8 mouse cellular contexts compared by ENCODE assay signal in the genomic region with DNA sequence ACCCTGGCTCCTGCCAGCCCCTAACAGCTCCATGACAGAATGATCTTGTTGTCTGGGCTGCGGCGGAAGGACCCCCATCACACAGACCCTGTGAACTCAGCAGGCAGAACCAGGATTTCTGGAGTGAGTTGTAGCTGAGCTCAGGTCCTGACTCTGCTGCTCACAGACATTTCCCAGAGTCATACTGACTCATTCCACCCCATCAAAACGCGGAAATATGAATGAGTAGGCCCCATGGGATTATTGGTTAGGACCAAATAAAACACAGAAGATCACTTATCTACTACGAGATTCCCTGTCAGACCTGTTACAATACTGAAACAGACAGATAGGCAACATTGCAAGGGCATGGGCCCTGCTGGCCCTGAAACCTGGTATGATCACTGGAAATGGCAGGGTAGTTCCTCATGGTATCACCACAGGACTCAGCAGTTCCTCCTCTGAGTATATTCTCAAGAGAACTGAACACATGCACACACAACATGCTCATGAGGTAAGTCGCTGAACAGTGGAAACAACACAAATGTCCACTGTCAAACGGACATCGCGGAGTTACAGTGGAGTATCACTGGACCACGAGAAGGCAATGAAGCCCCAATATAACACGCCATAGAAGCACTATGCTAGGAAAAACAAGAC. TPM values are rescaled to one million over a fixed set of nuclear protein-coding genes. Genes with fewer than 3 reads are reported as not detected.
A peak's percentile ranks its signal among the peaks of the same experiment; 100 is the strongest.
DNase-seq lines count a peak whose midpoint lies in the region; ATAC-seq lines count a peak whose summit lies in the region.

No protein-coding gene starts in this region.

- H3K4me2 ChIP-seq in neural tube, embryonic 11.5 days (ENCODE audit: low read depth): no peak overlapping the region
- no peak overlapping the region for H3K4me2 ChIP-seq in forebrain, embryonic 14.5 days (ENCODE audit: low read length)
- H3K4me2 ChIP-seq in liver, embryonic 13.5 days: no peak overlapping the region
- H3K4me2 ChIP-seq in stomach, embryonic 15.5 days: no peak overlapping the region

- no peak for DNase-seq in neural tube, embryonic 11.5 days (ENCODE audit: low spot score)
- DNase-seq in neural tube, embryonic 10.5 days (ENCODE audit: extremely low spot score, low spot score): no peak
- DNase-seq in forebrain, embryonic 14.5 days (ENCODE audit: low spot score): no peak
- no peak for DNase-seq in liver, embryonic 13.5 days
- DNase-seq in cerebellum, adult 18-20 months: no peak
- no peak for DNase-seq in heart, adult 8-10 months (ENCODE audit: low spot score)
- no peak for DNase-seq in cerebellum, adult 9-10 months

- no peaks in the 10 kb centered on the region; the same call in none of the 2 replicates for H3K4me1 ChIP-seq in neural tube, embryonic 11.5 days (ENCODE audit: control insufficient read depth, insufficient read depth, low read length)
- H3K4me1 ChIP-seq in forebrain, embryonic 14.5 days (ENCODE audit: control insufficient read depth, insufficient read depth, low read length): no peaks in the 10 kb centered on the region
- H3K4me1 ChIP-seq in liver, embryonic 13.5 days (replicated peaks): peaks cover 95% of the 10 kb centered on the region
- peaks cover 3% of the 10 kb centered on the region; the same call in 1 of the 2 replicates for H3K4me1 ChIP-seq in stomach, embryonic 15.5 days

- no peaks in the 10 kb centered on the region for H3K9me3 ChIP-seq in neural tube, embryonic 11.5 days (ENCODE audit: control insufficient read depth, low read length)
- H3K9me3 ChIP-seq in forebrain, embryonic 14.5 days (replicated peaks; ENCODE audit: control insufficient read depth, low read length): no peaks in the 10 kb centered on the region
- no peaks in the 10 kb centered on the region for H3K9me3 ChIP-seq in liver, embryonic 13.5 days (replicated peaks)
- no peaks in the 10 kb centered on the region for H3K9me3 ChIP-seq in stomach, embryonic 15.5 days

- ATAC-seq in neural tube, embryonic 11.5 days (ENCODE audit: insufficient read depth, low FRiP score, low TSS enrichment): no peak
- no peak for ATAC-seq in forebrain, embryonic 14.5 days
- no peak for ATAC-seq in liver, embryonic 13.5 days (ENCODE audit: low read depth)
- no peak for ATAC-seq in stomach, embryonic 15.5 days (ENCODE audit: insufficient read depth, low FRiP score, low read depth)

- no peaks in the 10 kb centered on the region for H3K36me3 ChIP-seq in neural tube, embryonic 11.5 days (ENCODE audit: control insufficient read depth, insufficient read depth, low read length)
- H3K36me3 ChIP-seq in forebrain, embryonic 14.5 days (ENCODE audit: control insufficient read depth, insufficient read depth, low read length): peaks cover 16% of the 10 kb centered on the region
- H3K36me3 ChIP-seq in liver, embryonic 13.5 days: 0 out of 2 replicates have a peak, but pooled peaks cover 5% of the 10 kb centered on the region
- H3K36me3 ChIP-seq in stomach, embryonic 15.5 days: no peaks in the 10 kb centered on the region

- H3K27ac ChIP-seq in neural tube, embryonic 11.5 days (ENCODE audit: low read depth, low read length): no peak overlapping the region
- peak overlapping the region; percentile 48 for H3K27ac ChIP-seq in forebrain, embryonic 14.5 days (ENCODE audit: low read depth, low read length)
- H3K27ac ChIP-seq in liver, embryonic 13.5 days: peak overlapping the region; percentile 100
- H3K27ac ChIP-seq in stomach, embryonic 15.5 days: peak overlapping the region; percentile 49; the same call in 1 of the 2 replicates

- no peak overlapping the region for H3K4me3 ChIP-seq in neural tube, embryonic 11.5 days (ENCODE audit: low read depth, low read length)
- no peak overlapping the region for H3K4me3 ChIP-seq in forebrain, embryonic 14.5 days (ENCODE audit: low read depth, low read length)
- H3K4me3 ChIP-seq in liver, embryonic 13.5 days (replicated peaks): no peak overlapping the region
- no peak overlapping the region for H3K4me3 ChIP-seq in stomach, embryonic 15.5 days (replicated peaks)

- 0 out of 2 replicates have a peak overlapping the region, but pooled peaks have one; percentile 11 for H3K9ac ChIP-seq in neural tube, embryonic 11.5 days (ENCODE audit: low read length)
- H3K9ac ChIP-seq in forebrain, embryonic 14.5 days (ENCODE audit: low read length): no peak overlapping the region
- peak overlapping the region; percentile 60; the same call in 1 of the 2 replicates for H3K9ac ChIP-seq in liver, embryonic 13.5 days
- no peak overlapping the region for H3K9ac ChIP-seq in stomach, embryonic 15.5 days

- 85% methylated on average over 11 of the region's 11 CpGs for WGBS in neural tube, embryonic 11.5 days
- WGBS in forebrain, embryonic 14.5 days: 89% methylated on average over 11 of the region's 11 CpGs
- 55% methylated on average over 11 of the region's 11 CpGs for WGBS in liver, embryonic 13.5 days (ENCODE audit: insufficient replicate concordance)
- WGBS in stomach, embryonic 15.5 days: 77% methylated on average over 11 of the region's 11 CpGs

- H3K27me3 ChIP-seq in neural tube, embryonic 11.5 days (ENCODE audit: control insufficient read depth, insufficient read depth, low read length): no peaks in the 10 kb centered on the region
- no peaks in the 10 kb centered on the region for H3K27me3 ChIP-seq in forebrain, embryonic 14.5 days (replicated peaks; ENCODE audit: control insufficient read depth, insufficient read depth, low read length)
- no peaks in the 10 kb centered on the region for H3K27me3 ChIP-seq in liver, embryonic 13.5 days
- no peaks in the 10 kb centered on the region for H3K27me3 ChIP-seq in stomach, embryonic 15.5 days (replicated peaks)

RNA-seq across cellular contexts. Expression of a gene that starts 40.4 kb away (rescaled TPM):
- polyA plus RNA-seq in neural tube, embryonic 11.5 days (2014; fragmentation: Nextera tagmentation; extraction: Ambion mirVana): 37.0 and 43.7 TPM in 2 replicates
- 49.5 and 52.2 TPM in 2 replicates for polyA plus RNA-seq in forebrain, embryonic 14.5 days (2014; fragmentation: Nextera tagmentation; extraction: Ambion mirVana)
- polyA plus RNA-seq in liver, embryonic 13.5 days (2015; fragmentation: Nextera tagmentation; extraction: Ambion mirVana): 11.8 and 14.5 TPM in 2 replicates
- polyA plus RNA-seq in stomach, embryonic 15.5 days (2015; fragmentation: Nextera tagmentation; extraction: Ambion mirVana): 17.8 and 19.9 TPM in 2 replicates
- 10 to 100 TPM; 20.2 to 24.5 (median 21.0) TPM for total RNA-seq in heart, adult 8-10 months (2022)

Comparison
In these comparisons a context has a peak if more than half of its experiments do, and no peak if none do; other contexts are left out.
1. H3K9ac ChIP-seq: peak in neural tube, embryonic 11.5 days (single experiment) and liver, embryonic 13.5 days (single experiment); none in forebrain, embryonic 14.5 days (single experiment) and stomach, embryonic 15.5 days (single experiment).